Mouse (Mus musculus): ENCODE results near the gene Gas8.
"Not testable (repeated sequence)": the region's sequence is repeated elsewhere in the genome, so short reads cannot be mapped to it uniquely, and the experiment has no call there.

The Gas8 gene

GRCm38 (mm10) chr8:123510819-123511218 lies 7.8 kb upstream of the Gas8 start:
- in situ Hi-C loops (cut with MboI; ENCODE audit: low pct_unique_long_range_greater_than_20kb in 1 of 2, low sequenced_read_pairs in 2 of 2, unreplicated experiment in 1 of 2) = no loop called here

DNA sequence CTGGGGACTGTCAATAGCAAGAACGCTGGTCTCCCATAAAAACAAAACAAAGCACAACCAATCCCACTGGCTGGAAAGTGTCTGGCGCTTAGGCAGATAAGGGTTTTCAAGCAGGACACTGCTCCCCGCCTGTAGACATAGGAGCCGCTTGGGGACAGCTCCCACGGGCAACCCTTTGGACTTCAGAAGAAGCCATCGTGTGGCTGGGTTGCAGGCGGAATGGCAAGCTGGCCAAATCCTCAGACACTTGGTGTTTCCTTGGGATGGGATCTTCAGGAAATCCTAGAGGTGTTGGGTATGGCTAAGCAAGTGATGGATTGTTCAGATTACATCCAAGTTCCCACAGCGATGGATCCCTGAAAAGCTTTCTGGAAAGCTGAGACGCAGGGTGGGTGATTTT lies 4.5 kb upstream of the Gas8 start:
- in situ Hi-C loops (cut with MboI; ENCODE audit: low pct_unique_long_range_greater_than_20kb in 1 of 2, low sequenced_read_pairs in 2 of 2, unreplicated experiment in 1 of 2) = no loop called here

DNA sequence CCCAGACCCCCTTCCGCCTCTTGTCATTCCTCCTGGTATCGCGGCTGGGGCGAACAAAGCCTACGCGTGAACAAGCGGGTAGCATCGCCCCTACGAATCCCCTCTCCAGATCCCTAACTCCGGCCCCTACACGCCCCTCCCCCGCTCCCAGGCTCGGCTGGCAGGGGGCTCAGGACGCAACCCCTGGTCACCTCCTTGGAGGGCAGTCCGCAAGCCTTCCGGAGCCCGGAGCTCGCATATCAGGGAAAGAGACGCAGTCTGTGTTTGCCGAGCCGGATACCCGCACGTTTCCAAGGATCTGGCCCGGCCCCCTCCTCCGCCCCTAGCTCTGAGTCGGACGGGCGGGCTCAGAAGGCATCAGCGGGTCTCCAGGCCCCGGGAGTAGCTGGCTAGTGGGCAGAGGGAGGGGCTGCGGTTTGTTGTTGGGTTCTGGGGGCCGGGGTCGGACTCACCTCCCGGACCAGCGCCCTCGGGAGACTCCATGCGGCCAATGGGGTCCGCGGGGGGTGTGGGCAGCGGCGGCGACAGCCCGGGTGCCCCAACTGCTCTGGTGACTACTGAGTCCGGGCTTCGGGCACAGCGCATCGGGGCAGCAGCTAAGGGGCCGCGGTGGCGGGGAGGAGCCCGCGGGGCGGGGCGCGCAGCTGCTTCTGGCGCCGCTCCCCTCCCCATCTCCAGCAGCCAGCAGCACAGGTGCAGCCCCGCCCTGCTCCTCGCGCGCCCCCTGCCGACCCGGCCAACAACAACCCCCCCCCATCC lies 3.7 kb upstream of the Gas8 start, which contains the start of gene Dbndd1:
TSS of gene Dbndd1 (minus strand) at position 683 of the 759 bp plus-strand sequence.
- in situ Hi-C loops (cut with MboI; ENCODE audit: low pct_unique_long_range_greater_than_20kb in 1 of 2, low sequenced_read_pairs in 2 of 2, unreplicated experiment in 1 of 2) = no loop called here

GRCm38 (mm10) chr8:123515540-123515897 lies 3.1 kb upstream of the Gas8 start:
- in situ Hi-C loops (cut with MboI; ENCODE audit: low pct_unique_long_range_greater_than_20kb in 1 of 2, low sequenced_read_pairs in 2 of 2, unreplicated experiment in 1 of 2) = no loop called here

DNA sequence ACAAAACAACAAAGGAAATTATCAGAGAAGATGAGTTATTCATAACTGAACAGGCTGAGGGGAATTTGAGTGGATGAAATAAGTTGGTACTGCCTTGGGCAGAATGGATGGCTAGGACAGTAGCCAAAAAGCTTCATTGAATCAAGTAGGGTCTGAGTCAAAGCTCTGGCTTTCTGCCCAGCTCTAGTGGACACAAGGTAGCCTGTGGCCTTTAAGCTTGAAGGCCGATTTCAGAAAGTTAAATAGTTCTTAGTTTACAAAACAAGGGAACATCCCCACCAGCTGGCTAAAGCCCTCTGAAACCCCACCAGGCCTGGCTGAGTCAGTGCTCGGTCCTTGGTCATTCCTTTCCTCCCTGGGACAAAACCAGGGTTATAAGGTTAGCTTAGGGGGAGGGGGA lies 2.0 kb upstream of the Gas8 start:
- in situ Hi-C loops (cut with MboI; ENCODE audit: low pct_unique_long_range_greater_than_20kb in 1 of 2, low sequenced_read_pairs in 2 of 2, unreplicated experiment in 1 of 2) = no loop called here

GRCm38 (mm10) chr8:123518172-123518571 lies 462 bp upstream of the Gas8 start:
- in situ Hi-C loops (cut with MboI; ENCODE audit: low pct_unique_long_range_greater_than_20kb in 1 of 2, low sequenced_read_pairs in 2 of 2, unreplicated experiment in 1 of 2) = no loop called here

- in situ Hi-C loops (cut with MboI; ENCODE audit: low pct_unique_long_range_greater_than_20kb in 1 of 2, low sequenced_read_pairs in 2 of 2, unreplicated experiment in 1 of 2) = not testable (repeated sequence)
Measured at GRCm38 (mm10) chr8:123520048-123520447, 1.4 kb downstream of the Gas8 start.

GRCm38 (mm10) chr8:123527720-123528489 lies 9.3 kb downstream of the Gas8 start:
- in situ Hi-C loops (cut with MboI; ENCODE audit: low pct_unique_long_range_greater_than_20kb in 1 of 2, low sequenced_read_pairs in 2 of 2, unreplicated experiment in 1 of 2) = no loop called here

DNA sequence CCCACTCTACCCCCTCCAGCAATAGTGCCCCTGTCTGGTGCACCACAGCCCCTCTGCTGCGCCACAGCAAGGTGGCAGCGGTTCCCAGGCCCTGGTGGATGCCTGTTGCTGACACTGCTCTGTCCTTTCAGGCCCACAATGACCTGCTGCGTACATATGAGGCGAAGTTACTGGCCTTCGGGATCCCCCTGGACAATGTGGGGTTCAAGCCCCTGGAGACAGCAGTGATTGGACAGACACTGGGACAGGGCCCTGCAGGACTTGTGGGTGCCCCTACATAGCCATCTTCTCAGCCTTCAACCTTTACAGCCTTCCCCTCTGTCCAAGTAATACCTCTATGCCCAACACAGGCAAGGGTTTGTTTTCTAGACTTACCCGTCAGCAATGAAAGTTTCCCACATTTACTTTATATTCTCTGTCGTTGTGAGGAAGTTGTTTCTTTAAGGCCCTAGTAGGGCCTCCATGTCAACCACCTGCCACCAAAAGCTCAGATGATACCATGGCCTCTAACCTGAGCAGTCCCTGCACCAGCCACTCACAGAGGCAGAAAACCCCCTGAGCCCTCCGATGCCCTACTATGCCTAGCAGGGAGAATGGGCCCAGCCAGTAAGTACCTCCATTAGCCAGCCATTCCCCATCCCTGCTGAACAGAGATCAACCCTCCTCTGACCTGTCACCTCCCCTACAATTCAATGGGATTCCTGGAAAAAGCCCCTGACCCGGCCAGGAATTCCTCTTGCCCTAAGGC lies 17.8 kb downstream of the Gas8 start:
- in situ Hi-C loops (cut with MboI; ENCODE audit: low pct_unique_long_range_greater_than_20kb in 1 of 2, low sequenced_read_pairs in 2 of 2, unreplicated experiment in 1 of 2) = no loop called here

GRCm38 (mm10) chr8:123536990-123537380 lies 18.4 kb downstream of the Gas8 start:
- in situ Hi-C loops (cut with MboI; ENCODE audit: low pct_unique_long_range_greater_than_20kb in 1 of 2, low sequenced_read_pairs in 2 of 2, unreplicated experiment in 1 of 2) = no loop called here

DNA sequence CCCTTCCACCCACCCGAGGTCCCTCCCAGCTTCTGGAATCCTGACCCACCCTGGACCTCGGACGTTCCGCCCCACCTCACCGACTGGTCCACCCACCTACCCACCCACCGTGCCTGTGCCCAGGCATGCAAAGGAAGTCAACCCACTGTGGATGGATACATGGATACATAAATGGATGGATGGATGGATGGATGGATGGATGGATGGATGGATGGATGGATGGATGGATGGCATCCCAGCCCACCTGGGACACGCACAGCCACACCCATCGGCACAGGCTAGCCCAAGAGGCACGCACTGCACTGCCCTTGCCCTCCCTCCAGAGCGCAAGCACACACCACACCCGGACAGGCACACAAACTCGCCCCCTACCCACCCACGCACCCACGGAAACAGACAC lies 19.0 kb downstream of the Gas8 start:
- in situ Hi-C loops (cut with MboI; ENCODE audit: low pct_unique_long_range_greater_than_20kb in 1 of 2, low sequenced_read_pairs in 2 of 2, unreplicated experiment in 1 of 2) = not testable (repeated sequence)

DNA sequence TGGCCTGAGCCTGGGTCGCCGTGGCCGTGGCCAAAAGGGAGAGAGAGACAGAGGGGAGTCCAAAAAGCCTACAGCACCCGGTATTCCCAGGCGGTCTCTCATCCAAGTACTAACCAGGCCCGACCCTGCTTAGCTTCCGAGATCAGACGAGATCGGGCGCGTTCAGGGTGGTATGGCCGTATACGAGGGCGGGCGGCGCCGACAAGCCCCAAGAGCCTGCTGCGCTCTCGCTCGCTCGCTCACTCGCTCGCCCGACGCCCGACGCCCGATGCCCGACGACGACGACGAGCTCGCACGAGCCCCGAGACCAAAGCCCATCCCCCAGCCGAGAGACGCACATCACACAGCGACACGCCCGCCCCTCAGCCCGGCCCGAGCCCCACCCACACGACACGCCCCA lies 45.6 kb downstream of the Gas8 start:
- in situ Hi-C loops (cut with MboI; ENCODE audit: low pct_unique_long_range_greater_than_20kb in 1 of 2, low sequenced_read_pairs in 2 of 2, unreplicated experiment in 1 of 2) = not testable (repeated sequence)

- in situ Hi-C loops (cut with MboI; ENCODE audit: low pct_unique_long_range_greater_than_20kb in 1 of 2, low sequenced_read_pairs in 2 of 2, unreplicated experiment in 1 of 2) = not testable (repeated sequence)
Measured at GRCm38 (mm10) chr8:123575386-123575785, 56.8 kb downstream of the Gas8 start.

All from mouse embryonic stem cell (cell line).